Mouse (Mus musculus) ovary, postnatal 14 days (tissue): ENCODE data around the gene Atp9a.
A peak's percentile ranks its signal among the peaks of the same experiment; 100 is the strongest.
"Not testable (repeated sequence)": the region's sequence is repeated elsewhere in the genome, so short reads cannot be mapped to it uniquely, and the experiment has no call there.

Experiments used
- DNase-seq: peaks from one replicate; pipeline ENCODE4 v3.0.0; 2022; ENCODE audit warnings: low spot score

Gene Atp9a

GRCm38 (mm10) chr2:168742059-168742627, at the start of gene Atp9a:
Gene Atp9a (minus strand): TSS chr2:168742409.
- DNase-seq = peak; percentile 46

DNA sequence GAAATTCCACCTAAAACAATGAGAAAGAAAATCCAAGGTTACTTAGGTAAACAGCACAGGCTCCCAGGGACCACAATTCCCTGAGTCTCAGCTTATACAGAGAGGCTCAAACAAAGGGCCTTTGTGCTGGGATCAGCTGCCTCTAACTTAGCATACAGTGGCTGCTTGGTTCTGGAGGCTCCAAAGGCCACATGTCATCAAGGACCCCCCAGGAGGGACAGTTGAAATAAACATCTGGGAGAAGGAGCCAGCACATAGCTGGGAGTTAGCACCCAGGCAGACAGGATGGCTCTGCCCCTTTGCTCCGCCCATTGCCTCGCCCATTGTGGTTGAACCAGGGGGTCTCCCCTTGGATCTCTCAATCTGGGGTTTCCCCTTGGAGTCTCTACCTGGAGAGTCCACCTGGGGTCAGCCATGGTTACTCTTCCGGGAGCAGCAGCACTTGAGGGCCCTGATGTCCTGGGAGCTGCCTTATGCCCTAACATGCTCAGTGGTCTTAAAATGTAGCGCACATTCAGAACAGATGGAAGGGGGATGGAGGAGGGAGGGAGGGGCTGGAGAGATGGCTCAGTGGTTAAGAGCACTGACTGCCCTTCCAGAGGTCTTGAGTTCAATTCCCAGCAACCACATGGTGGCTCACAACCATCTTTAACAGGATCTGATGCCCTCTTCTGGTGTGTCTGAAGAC, 49.0 kb upstream of the Atp9a start:
- no peak for DNase-seq

GRCm38 (mm10) chr2:168786174-168786573, 44.0 kb upstream of the Atp9a start:
- no peak for DNase-seq

DNA sequence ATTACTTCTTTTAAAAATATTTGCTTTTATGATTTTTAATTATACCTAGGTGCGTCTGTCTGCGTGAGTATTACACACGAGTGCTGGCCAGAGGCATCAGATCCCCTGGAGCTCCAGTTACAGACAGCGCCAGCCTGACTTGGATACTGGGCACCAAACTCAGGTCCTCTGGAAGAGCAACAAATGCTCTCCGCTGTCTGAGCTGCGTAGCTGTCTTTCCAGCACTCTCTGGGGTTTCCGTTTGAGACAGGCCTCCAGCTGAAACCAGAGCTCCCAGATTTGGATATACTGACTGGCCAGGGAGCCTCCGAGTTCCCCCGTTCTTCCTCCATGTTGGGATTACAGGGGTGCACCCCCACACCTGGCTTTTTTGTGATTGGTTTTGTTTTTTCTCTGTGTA, 38.4 kb upstream of the Atp9a start:
- no peak for DNase-seq

- DNase-seq = no peak
These were observed 37.8 kb upstream of the Atp9a start for GRCm38 (mm10) chr2:168780024-168780423.

DNA sequence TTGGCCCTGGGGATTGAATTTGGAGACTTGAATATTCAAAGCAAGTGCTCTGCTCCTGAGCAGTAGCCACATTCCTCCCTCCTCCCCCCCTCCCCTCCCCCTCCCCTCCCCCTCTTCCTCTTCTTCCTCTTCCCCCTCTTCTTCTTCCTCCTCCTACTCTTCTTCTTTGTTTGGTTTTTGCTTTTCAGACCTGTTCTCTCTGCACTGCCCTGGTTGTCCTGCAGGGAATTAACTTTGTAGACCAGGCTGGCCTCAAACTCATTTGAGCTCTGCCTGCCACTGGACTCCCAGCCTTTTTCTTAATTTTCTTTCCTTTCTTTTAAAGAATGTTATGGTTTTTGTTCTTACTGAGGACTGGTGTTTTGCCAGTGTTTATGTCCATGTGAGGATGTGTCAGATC, 35.3 kb upstream of the Atp9a start:
- DNase-seq = no peak

DNA sequence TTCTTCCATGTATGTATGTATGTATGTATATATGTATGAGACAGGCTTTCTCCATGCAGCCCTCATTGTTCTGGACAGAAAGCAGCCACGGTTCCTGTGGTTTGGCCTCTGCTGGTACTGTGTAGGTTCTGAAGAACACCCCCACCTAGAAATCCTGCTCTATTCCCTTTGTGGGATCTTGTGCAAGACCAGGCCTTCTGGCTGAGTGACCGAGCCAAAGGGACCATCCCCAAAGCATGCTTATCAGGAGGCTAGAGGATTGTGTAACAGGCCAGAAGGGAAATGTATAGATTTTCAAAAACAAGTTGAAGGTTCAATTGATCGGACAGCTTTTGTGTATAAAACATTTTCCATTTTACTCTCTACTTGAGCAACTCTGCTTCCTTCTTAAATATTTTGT, 34.0 kb upstream of the Atp9a start:
- no peak for DNase-seq

- no peak for DNase-seq
These were observed 27.1 kb upstream of the Atp9a start for GRCm38 (mm10) chr2:168769259-168769658.

- no peak for DNase-seq
These were observed 25.4 kb upstream of the Atp9a start, which contains the start of gene Sall4 for GRCm38 (mm10) chr2:168767582-168767981. Gene Sall4 (minus strand): TSS chr2:168767943.

- DNase-seq = no peak
These were observed 24.5 kb upstream of the Atp9a start for GRCm38 (mm10) chr2:168766538-168767361.

- no peak for DNase-seq
These were observed 23.7 kb upstream of the Atp9a start for GRCm38 (mm10) chr2:168765696-168766537.

DNA sequence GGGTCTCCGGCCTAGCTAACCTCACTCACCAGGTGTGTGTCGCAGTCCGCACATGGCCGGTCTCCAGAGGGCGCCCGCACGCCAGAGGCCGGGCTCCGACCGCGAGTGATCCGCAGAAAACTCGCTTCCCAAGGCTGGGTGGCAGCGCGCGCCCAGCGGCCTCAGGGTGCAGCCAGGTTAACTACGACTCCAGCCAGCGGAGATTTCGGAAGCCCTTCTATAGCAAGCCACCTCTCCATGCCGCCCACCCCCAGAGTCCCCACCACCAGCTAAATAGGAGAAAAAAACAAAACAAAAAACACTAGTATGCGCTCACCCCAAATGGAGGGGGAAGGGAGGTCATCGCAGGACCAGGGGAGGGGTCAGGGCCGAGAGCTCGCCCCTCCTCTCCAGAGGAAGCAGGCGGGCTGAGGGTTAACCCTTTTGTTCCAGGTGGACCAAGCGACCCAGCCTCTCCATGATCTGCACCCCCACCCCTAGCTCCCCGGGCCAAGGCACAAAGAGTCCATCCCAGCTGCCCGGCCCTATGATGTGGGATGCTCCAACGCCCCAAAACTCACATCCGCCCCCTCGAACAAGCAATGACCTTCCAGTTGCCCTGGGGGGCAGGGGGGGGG, 23.0 kb upstream of the Atp9a start:
- no peak for DNase-seq

DNA sequence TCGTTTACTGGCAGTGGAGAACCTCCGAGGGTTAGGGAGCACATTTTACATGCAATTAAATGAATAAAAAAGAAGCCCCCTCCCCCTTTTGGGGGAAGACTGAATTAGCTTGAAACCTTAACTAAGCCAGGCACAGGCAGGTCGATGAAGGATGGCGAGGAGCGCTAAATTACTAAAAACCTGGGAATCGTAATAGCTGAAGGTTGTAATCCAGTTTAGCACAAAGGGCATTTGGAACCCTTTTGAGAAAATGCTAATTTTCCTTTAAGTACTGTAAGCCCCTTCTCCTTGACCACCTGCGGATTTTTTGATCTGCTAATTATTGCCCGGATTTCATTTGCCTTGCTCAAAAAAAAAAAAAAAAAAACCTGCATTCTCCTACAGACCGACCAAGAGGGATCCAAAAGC, 22.3 kb upstream of the Atp9a start:
- DNase-seq = no peak

GRCm38 (mm10) chr2:168763785-168764184, 21.6 kb upstream of the Atp9a start:
- DNase-seq = no peak

- DNase-seq = no peak
These were observed 20.2 kb upstream of the Atp9a start for GRCm38 (mm10) chr2:168762411-168762815.

GRCm38 (mm10) chr2:168761954-168762353, 19.7 kb upstream of the Atp9a start:
- no peak for DNase-seq

- no peak for DNase-seq
These were observed 18.9 kb upstream of the Atp9a start for GRCm38 (mm10) chr2:168761141-168761540.

GRCm38 (mm10) chr2:168744406-168744805, 2.2 kb upstream of the Atp9a start:
- DNase-seq = not testable (repeated sequence)

DNA sequence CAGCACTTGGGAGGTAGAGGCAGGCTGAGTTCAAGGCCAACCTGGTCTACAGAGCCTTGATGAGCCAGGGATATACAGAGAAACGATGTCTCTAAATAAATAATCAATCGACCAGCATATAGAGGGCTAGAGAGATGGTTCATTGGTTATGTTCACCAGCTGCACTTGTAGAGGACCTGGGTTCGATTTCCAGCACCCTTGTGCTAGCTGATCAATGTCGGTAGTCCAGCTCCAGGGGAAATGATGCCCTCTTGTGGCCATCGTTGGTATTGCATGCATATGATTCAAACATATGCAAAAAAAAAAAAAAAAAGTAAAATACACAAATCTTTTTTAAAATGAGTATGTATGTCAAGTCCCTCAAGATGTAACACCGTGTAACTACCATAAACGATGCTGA, 440 bp upstream of the Atp9a start:
- peak; percentile 64 for DNase-seq

DNA sequence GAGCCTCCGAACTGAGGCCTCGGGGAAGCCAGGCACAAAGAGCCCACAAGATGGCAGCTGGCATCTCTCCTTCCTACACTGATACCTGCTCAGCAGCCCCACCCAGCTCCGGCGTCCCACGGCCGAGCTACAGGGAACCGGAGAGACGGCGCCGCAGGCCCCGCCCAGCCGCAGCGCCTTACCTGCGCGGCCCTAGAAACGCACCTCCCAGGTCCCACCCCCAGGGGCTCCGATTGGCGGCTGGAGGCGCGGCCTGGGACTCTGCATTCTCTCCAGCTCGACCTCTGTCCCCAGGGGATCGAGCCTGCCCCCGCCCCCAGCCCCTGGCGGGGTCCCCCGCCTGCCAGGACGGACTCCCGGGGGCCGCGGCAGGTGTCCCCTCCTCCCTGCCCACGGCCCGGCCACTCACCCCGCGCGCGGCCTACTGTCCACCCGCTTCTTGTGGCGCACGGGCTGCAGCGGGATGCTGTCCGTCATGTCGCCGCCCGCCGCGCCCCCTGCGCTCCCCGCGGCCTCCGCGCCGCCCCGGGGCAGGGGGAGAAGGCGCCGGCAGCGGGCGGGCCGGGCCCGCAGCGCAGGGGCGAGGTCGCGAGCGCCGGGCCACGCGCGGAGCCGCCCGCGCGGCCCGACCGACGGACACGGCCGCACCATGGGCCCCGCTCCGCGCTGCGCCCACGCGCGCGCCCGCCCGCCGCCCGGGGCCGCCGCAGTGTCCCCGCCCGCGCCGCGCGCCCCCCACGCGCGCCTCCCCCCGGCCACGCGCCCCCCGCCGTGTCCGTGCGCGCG, 743 bp downstream of the Atp9a start:
- DNase-seq = peak; percentile 66

DNA sequence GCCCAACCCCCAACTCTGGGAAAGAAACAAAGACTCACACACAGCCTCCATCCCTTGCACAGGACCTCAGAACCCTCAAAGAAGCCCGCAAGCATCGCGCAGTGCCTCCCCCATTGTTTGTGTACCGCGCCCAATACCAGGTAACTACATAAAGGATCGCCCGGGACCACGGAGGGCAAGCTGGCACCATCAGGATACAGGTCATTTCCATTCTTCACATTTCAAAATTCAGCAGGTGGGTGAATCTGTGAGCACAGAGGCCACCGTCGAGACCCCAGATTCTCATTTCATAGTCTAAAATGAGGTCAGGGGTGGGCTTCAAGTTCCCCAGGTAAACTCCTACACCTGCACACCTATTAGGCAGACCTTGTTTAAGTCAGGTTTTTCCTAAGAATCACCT, 1.7 kb downstream of the Atp9a start:
- no peak for DNase-seq
